In the genomic region with DNA sequence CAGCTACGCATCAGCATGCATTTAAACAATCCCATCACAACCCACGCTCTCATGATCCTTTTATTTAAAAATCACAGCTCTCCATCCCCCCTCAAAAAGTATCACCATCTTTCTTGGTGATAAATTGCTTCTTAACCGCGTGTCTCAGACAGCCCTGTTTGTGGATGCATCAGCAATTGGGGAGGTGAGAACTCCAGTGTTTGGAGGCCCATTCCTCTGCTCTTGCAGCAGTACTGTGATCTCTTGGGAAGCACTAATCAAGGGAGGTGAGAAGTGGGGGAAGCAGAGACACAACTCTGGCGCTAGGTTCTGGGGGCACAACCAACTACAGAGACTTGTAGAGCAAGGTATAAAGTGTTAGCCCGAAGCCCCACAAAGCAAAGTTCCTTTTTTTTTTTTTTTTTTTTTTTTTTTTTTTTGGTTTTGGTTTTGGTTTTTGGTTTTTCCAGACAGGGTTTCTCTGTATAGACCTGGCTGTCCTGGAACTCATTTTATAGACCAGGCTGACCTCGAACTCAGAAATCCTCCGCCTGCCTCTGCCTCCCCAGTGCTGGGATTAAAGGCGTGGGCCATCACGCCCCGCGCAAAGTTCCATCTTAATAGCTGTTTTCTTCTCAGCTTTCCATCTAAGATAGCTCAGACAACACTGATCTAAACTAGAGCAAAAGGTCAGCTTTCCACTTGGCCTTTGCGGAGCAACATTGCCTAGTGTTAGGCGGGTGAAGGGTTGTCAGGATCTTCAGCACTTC, we compare ENCODE assay signal across 8 mouse cellular contexts. TPM values are rescaled to one million over a fixed set of nuclear protein-coding genes. Genes with fewer than 3 reads are reported as not detected.
A peak's percentile ranks its signal among the peaks of the same experiment; 100 is the strongest.
DNase-seq lines count a peak whose midpoint lies in the region; ATAC-seq and TF ChIP-seq lines count a peak whose summit lies in the region.

No protein-coding gene starts in this region.

- no peaks in the 10 kb centered on the region for H3K36me3 ChIP-seq in heart, embryonic 15.5 days
- H3K36me3 ChIP-seq in G1E (replicated peaks) = peaks cover 9% of the 10 kb centered on the region
- no peaks in the 10 kb centered on the region for H3K36me3 ChIP-seq in hindbrain, embryonic 12.5 days
- H3K36me3 ChIP-seq in midbrain, embryonic 13.5 days = no peaks in the 10 kb centered on the region

- peak overlapping the region; percentile 43; the same call in 1 of the 2 replicates for H3K4me3 ChIP-seq in heart, embryonic 15.5 days
- H3K4me3 ChIP-seq in G1E (ENCODE audit: low read depth, low read length) = peak overlapping the region; percentile 68; the same call in 1 of the 2 replicates
- peak overlapping the region; percentile 16 for H3K4me3 ChIP-seq in hindbrain, embryonic 12.5 days
- H3K4me3 ChIP-seq in midbrain, embryonic 13.5 days (replicated peaks) = no peak overlapping the region

- peaks cover 67% of the 10 kb centered on the region for H3K4me1 ChIP-seq in heart, embryonic 15.5 days (replicated peaks)
- peaks cover 87% of the 10 kb centered on the region for H3K4me1 ChIP-seq in G1E (ENCODE audit: insufficient read depth, low read depth, low read length)
- H3K4me1 ChIP-seq in hindbrain, embryonic 12.5 days = peaks cover 74% of the 10 kb centered on the region
- H3K4me1 ChIP-seq in midbrain, embryonic 13.5 days (replicated peaks) = peaks cover 77% of the 10 kb centered on the region

- peak overlapping the region; percentile 72 for H3K4me2 ChIP-seq in heart, embryonic 15.5 days
- H3K4me2 ChIP-seq in hindbrain, embryonic 12.5 days (replicated peaks) = peak overlapping the region; percentile 49
- H3K4me2 ChIP-seq in midbrain, embryonic 13.5 days (replicated peaks) = peak overlapping the region; percentile 52

- no peak for ATAC-seq in heart, embryonic 15.5 days (replicated peaks; ENCODE audit: insufficient number of reproducible peaks, insufficient read depth, low FRiP score, low read depth)
- ATAC-seq in G1E (ENCODE audit: extremely low read depth, insufficient number of reproducible peaks, low FRiP score, poor library complexity, severe bottlenecking) = no peak
- no peak for ATAC-seq in hindbrain, embryonic 12.5 days (ENCODE audit: low FRiP score)
- no peak for ATAC-seq in midbrain, embryonic 13.5 days

- H3K9me3 ChIP-seq in heart, embryonic 15.5 days (replicated peaks) = no peaks in the 10 kb centered on the region
- H3K9me3 ChIP-seq in G1E (replicated peaks) = peaks cover 12% of the 10 kb centered on the region
- no peaks in the 10 kb centered on the region for H3K9me3 ChIP-seq in hindbrain, embryonic 12.5 days (replicated peaks)
- no peaks in the 10 kb centered on the region for H3K9me3 ChIP-seq in midbrain, embryonic 13.5 days

- whole genome bisulfite sequencing in heart, embryonic 15.5 days = 41% methylated on average over 14 of the region's 14 CpGs
- 34% methylated on average over 14 of the region's 14 CpGs for WGBS in hindbrain, embryonic 12.5 days
- 30% methylated on average over 14 of the region's 14 CpGs for WGBS in midbrain, embryonic 13.5 days

- no peak for DNase-seq in heart, adult 9 months (ENCODE audit: low spot score in 2 of 2)
- DNase-seq in G1E (ENCODE audit: low spot score) = no peak
- no peak for DNase-seq in cerebellum, adult 11 months
- no peak for DNase-seq in urinary bladder, adult 2 months (ENCODE audit: low spot score)
- no peak for DNase-seq in thymus, postnatal 10 days (ENCODE audit: low spot score in 2 of 2)

- H3K27me3 ChIP-seq in heart, embryonic 15.5 days = no peaks in the 10 kb centered on the region
- peaks cover 22% of the 10 kb centered on the region for H3K27me3 ChIP-seq in G1E (ENCODE audit: insufficient read depth, low read length)
- H3K27me3 ChIP-seq in hindbrain, embryonic 12.5 days = no peaks in the 10 kb centered on the region
- H3K27me3 ChIP-seq in midbrain, embryonic 13.5 days = no peaks in the 10 kb centered on the region

- TF ChIP-seq CTCF in G1E (IDR thresholded peaks at IDR 0.05; ENCODE audit: low read depth, low read length) = no peak

- H3K9ac ChIP-seq in heart, embryonic 15.5 days = peak overlapping the region; percentile 58
- H3K9ac ChIP-seq in hindbrain, embryonic 12.5 days = peak overlapping the region; percentile 46; the same call in 1 of the 2 replicates
- H3K9ac ChIP-seq in midbrain, embryonic 13.5 days (replicated peaks) = peak overlapping the region; percentile 57

- H3K27ac ChIP-seq in heart, embryonic 15.5 days = peak overlapping the region; percentile 100
- peak overlapping the region; percentile 89 for H3K27ac ChIP-seq in hindbrain, embryonic 12.5 days
- H3K27ac ChIP-seq in midbrain, embryonic 13.5 days = peak overlapping the region; percentile 85

RNA-seq across cellular contexts. Expression of gene Irf2bpl, which starts 3.0 kb away (rescaled TPM):
- 40.1 and 41.7 TPM in 2 replicates for polyA plus RNA-seq in heart, embryonic 15.5 days (2015; fragmentation: Nextera tagmentation; extraction: Ambion mirVana)
- 8.4 and 10.0 TPM in 2 replicates for total RNA-seq in G1E (2014; fragmentation: Nextera tagmentation)
- 8.5 and 11.0 TPM in 2 replicates for total RNA-seq in G1E (2017)
- polyA plus RNA-seq in G1E (2012) = 18.8 and 23.1 TPM in 2 replicates
- polyA plus RNA-seq in hindbrain, embryonic 12.5 days (2016; fragmentation: Nextera tagmentation; extraction: Ambion mirVana) = 75.9 and 86.3 TPM in 2 replicates
- 65.3 and 75.5 TPM in 2 replicates for polyA plus RNA-seq in midbrain, embryonic 13.5 days (2015; fragmentation: Nextera tagmentation; extraction: Ambion mirVana)
- polyA plus RNA-seq in urinary bladder, adult 2 months (2012; rRNA removed) = 29.6 and 38.2 TPM in 2 replicates

RNA-seq across cellular contexts. Expression of gene Cipc, which starts 59.3 kb away (rescaled TPM):
- 18.7 and 23.4 TPM in 2 replicates for polyA plus RNA-seq in heart, embryonic 15.5 days (2015; fragmentation: Nextera tagmentation; extraction: Ambion mirVana)
- total RNA-seq in G1E (2014; fragmentation: Nextera tagmentation) (89.5 and 104 TPM in 2 replicates), G1E (2017) (70.0 and 75.9 TPM in 2 replicates)
- polyA plus RNA-seq in G1E (2012) = 35.5 and 42.7 TPM in 2 replicates
- 41.1 and 46.9 TPM in 2 replicates for polyA plus RNA-seq in hindbrain, embryonic 12.5 days (2016; fragmentation: Nextera tagmentation; extraction: Ambion mirVana)
- 49.8 and 51.2 TPM in 2 replicates for polyA plus RNA-seq in midbrain, embryonic 13.5 days (2015; fragmentation: Nextera tagmentation; extraction: Ambion mirVana)
- polyA plus RNA-seq in urinary bladder, adult 2 months (2012; rRNA removed) = 46.4 and 52.3 TPM in 2 replicates
